Mouse (Mus musculus) liver, postnatal 0 days (tissue): Measurements from ENCODE around the gene Ncln. TPM values are rescaled to one million over a fixed set of nuclear protein-coding genes. Genes with fewer than 3 reads are reported as not detected.

Source experiments
- ATAC-seq: fragments of 200-750 bp; cut with Nextera tagmentation; 2 replicates; pipeline ENCODE4 v1.8.0; 2017; ENCODE audit warnings: mild to moderate bottlenecking, moderate library complexity
- DNase-seq: peaks from one replicate; pipeline ENCODE4 v3.0.0-alpha.2; 2016
- H3K27ac ChIP-seq: fragments of 300-500 bp; sonication (generic); 2 replicates; pipeline ENCODE4 v1.5.1; 2014; ENCODE audit warnings: antibody characterized with exemption, moderate library complexity, mild to moderate bottlenecking, low read depth
- H3K27me3 ChIP-seq: fragments of 300-500 bp; sonication (generic); 2 replicates; pipeline ENCODE4 v1.6.1; 2014; ENCODE audit warnings: low read length, control low read depth, mixed read lengths; ENCODE audit not compliant: insufficient read depth
- H3K36me3 ChIP-seq: fragments of 300-500 bp; sonication (generic); replicated peaks from 2 replicates; pipeline ENCODE4 v1.6.1; 2014; ENCODE audit warnings: mild to moderate bottlenecking, control low read depth, low read length, moderate library complexity, mixed read lengths; ENCODE audit not compliant: insufficient read depth
- H3K4me1 ChIP-seq: fragments of 300-500 bp; sonication (generic); 2 replicates; pipeline ENCODE4 v1.6.1; 2014; ENCODE audit warnings: antibody characterized with exemption, mild to moderate bottlenecking, control low read depth; ENCODE audit not compliant: insufficient read depth
- H3K4me2 ChIP-seq: fragments of 300-500 bp; sonication (generic); 2 replicates; pipeline ENCODE4 v1.6.1; 2014; ENCODE audit warnings: low read depth, mild to moderate bottlenecking, low read length, moderate library complexity, mixed read lengths
- H3K4me3 ChIP-seq: fragments of 300-500 bp; sonication (generic); 2 replicates; pipeline ENCODE4 v1.5.1; 2014; ENCODE audit warnings: low read depth, low read length
- H3K9ac ChIP-seq: fragments of 300-500 bp; sonication (generic); replicated peaks from 2 replicates; pipeline ENCODE4 v1.6.1; 2014; ENCODE audit warnings: mild to moderate bottlenecking, moderate library complexity
- H3K9me3 ChIP-seq: fragments of 300-500 bp; sonication (generic); 2 replicates; pipeline ENCODE4 v1.6.1; 2016; ENCODE audit warnings: mild to moderate bottlenecking, control low read depth, low read length, mixed read lengths
- CTCF ChIP-seq: sonication (generic); IDR thresholded peaks from 2 replicates; pipeline ENCODE4 v1.5.1; 2016; ENCODE audit warnings: antibody characterized with exemption, low read depth
- EP300 ChIP-seq: IDR thresholded peaks from 2 replicates; pipeline ENCODE4 v1.6.1; 2016; ENCODE audit warnings: antibody characterized with exemption, low read depth, mild to moderate bottlenecking
- WGBS: fragments of 180-500 bp; shearing (Covaris S2); extraction: QIAGEN DNeasy Blood & Tissue Kit; methylation state at CpG from one replicate; pipeline ENCODE4 v1.1.7; 2014; ENCODE audit not compliant: insufficient replicate concordance; 5-methylcytosine and 5-hydroxymethylcytosine counted together
- polyA plus RNA-seq: library from polyadenylated mRNA; unstranded; fragments of >200 nt; fragmentation: Nextera tagmentation; extraction: Ambion mirVana; gene quantifications from 2 replicates; pipeline ENCODE4 v1.2.1, GENCODE M21; 2015

The Ncln gene
- polyA plus RNA-seq, 1 experiment from 2014 or later, result 30.6 TPM

DNA sequence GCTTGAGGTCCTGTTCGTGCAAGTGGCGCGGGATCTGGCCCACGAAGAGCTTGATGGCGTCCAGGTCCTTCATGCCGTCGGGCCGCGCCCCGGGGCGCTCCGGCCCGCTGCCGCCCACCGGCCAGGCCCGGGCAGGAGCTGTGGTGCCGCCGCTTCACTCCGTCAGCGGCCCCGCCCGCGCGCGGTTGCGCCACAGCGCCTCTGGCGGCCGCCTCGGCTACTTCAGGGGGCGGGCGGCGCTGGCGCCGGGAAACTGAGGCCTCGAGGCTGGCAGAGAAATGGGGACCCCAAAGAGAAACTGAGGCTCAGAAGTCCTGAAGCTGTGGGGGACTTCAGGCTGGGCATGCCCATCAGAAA, 13.7 kb downstream of the Ncln start, which contains the start of gene Celf5:
Gene Celf5, minus strand, starts transcription at position 177 of the 357 bp plus-strand sequence.
- no peak within 1 kb of the TSS for H3K9ac ChIP-seq
- DNase-seq, result peak; percentile 72
- no peak within 1 kb of the TSS for H3K27ac ChIP-seq
- H3K4me3 ChIP-seq, result peak within 1 kb of the TSS; percentile 39
- peaks cover 7% of the 10 kb centered on the region for H3K4me1 ChIP-seq
- 5% methylated on average over 26 of the region's 36 CpGs for whole genome bisulfite sequencing
- peaks cover 11% of the 10 kb centered on the region for H3K36me3 ChIP-seq
- no peaks in the 10 kb centered on the region for H3K9me3 ChIP-seq
- H3K27me3 ChIP-seq, result peaks cover 30% of the 10 kb centered on the region
- peak; percentile 67 for ATAC-seq
- H3K4me2 ChIP-seq, result peak within 1 kb of the TSS; percentile 75
- TF ChIP-seq CTCF (peak; percentile 68), EP300 (no peak)

DNA sequence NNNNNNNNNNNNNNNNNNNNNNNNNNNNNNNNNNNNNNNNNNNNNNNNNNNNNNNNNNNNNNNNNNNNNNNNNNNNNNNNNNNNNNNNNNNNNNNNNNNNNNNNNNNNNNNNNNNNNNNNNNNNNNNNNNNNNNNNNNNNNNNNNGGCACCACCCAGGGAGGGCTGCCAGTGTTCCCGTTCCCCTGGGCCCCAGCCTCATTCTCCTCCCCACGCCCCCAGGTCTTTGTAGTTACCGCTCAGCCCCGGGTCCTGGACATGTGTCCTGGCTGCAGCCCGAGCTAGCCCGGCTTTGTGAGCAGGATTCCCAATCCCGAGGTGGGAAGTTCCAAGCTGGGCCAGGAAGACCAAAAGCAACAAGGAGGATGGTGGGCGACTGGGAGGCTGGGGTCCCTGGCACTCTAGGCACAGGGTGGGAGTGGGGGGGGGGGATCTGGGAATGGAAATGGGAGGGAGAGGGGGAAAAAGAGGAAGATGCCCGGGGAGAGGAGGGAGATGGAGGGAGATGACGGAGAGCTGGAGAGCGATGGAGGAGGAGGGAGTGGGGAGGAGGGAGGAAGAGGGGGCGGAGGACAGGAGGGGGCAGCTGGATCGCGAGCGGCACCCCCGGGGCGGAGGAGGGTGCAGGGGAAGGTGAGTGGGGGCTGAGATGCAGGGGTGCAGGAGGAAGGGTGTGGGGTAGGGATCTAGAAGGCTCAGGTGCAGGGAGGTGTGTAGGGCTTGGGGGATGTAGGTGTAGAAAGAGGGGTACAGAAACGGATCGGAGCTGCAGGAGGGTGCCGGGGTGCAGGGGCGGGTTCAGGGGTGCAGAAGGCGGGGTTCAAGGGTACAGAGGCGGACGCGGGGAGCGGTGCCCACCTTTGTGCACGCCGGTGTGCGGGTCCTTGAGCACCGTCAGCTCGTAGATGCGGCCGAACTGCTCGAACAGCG, 14.3 kb downstream of the Ncln start:
- H3K4me1 ChIP-seq, result peaks cover 7% of the 10 kb centered on the region
- 0 out of 2 replicates have a peak, but pooled peaks have one; percentile 4 for ATAC-seq
- 6% methylated on average over 33 of the region's 35 CpGs for WGBS

DNA sequence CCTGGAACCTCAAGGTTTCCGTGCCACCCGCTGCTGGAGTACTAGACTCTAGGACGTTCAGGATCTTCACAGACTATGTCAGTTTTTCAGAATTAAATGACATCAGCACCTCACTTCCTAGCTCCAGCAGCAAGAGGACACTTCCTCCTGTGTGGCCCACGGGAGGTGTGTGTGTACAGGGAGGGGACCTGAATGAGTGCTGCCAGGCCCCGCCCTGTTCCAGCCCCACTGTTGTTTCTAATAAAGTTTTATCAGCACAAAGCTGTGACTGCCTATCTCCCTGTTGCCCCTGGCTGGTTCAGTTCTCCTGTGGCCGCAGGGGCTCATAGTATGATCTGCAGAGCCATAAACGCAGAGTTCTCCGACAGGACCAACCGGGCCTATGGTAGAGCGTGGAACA, 21.7 kb downstream of the Ncln start:
- no peaks in the 10 kb centered on the region for H3K9me3 ChIP-seq
- ATAC-seq, result no peak
- no peak overlapping the region for H3K9ac ChIP-seq
- no peak for DNase-seq
- no peak overlapping the region for H3K4me3 ChIP-seq
- TF ChIP-seq EP300, result no peak
- TF ChIP-seq CTCF, result no peak
- no peak overlapping the region for H3K27ac ChIP-seq
- no peak overlapping the region for H3K4me2 ChIP-seq
- H3K27me3 ChIP-seq, result peaks cover 68% of the 10 kb centered on the region
- H3K36me3 ChIP-seq, result no peaks in the 10 kb centered on the region
- H3K4me1 ChIP-seq, result no peaks in the 10 kb centered on the region
- 67% methylated on average over 10 of the region's 10 CpGs for WGBS

More for the DNA sequence above, 14.3 kb downstream of the Ncln start:
- no peak for DNase-seq
- H3K9ac ChIP-seq, result no peak overlapping the region
- no peak overlapping the region for H3K27ac ChIP-seq
- H3K36me3 ChIP-seq, result peaks cover 5% of the 10 kb centered on the region
- H3K27me3 ChIP-seq, result peaks cover 36% of the 10 kb centered on the region
- H3K4me3 ChIP-seq, result peak overlapping the region; percentile 39
- H3K4me2 ChIP-seq, result peak overlapping the region; percentile 75
- TF ChIP-seq EP300, result no peak
- no peak for TF ChIP-seq CTCF
- no peaks in the 10 kb centered on the region for H3K9me3 ChIP-seq

DNA sequence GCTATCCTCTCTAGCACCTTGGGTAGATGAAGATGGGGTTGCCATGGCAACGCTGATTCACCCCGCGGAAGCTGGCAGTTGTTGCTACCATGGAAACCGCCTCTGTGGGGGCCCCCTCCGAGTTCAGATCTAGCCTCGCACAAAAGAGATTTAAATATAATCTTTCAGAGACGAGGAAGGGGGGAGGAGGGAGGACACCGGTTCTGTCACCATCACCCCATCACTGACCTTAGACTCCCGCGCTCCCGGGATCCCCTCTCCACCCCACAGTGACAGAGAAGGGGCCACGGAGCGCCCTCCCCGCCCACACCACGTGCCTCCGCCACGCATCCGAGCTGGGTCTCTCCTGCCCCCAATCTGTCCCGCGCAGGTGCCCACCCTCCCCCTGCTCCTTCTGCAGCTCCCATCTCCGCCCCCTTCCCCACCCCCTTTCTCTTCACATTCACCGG, 23.2 kb downstream of the Ncln start:
- 3% methylated on average over 21 of the region's 22 CpGs for WGBS
- DNase-seq (no peak), ATAC-seq (no peak)
- Histone ChIP-seq H3K4me3 (no peak overlapping the region), H3K36me3 (no peaks in the 10 kb centered on the region), H3K9me3 (no peaks in the 10 kb centered on the region), H3K4me2 (no peak overlapping the region), H3K27ac (no peak overlapping the region), H3K4me1 (no peaks in the 10 kb centered on the region), H3K27me3 (peaks cover 70% of the 10 kb centered on the region), H3K9ac (no peak overlapping the region)
- no peak for TF ChIP-seq EP300
- no peak for TF ChIP-seq CTCF

DNA sequence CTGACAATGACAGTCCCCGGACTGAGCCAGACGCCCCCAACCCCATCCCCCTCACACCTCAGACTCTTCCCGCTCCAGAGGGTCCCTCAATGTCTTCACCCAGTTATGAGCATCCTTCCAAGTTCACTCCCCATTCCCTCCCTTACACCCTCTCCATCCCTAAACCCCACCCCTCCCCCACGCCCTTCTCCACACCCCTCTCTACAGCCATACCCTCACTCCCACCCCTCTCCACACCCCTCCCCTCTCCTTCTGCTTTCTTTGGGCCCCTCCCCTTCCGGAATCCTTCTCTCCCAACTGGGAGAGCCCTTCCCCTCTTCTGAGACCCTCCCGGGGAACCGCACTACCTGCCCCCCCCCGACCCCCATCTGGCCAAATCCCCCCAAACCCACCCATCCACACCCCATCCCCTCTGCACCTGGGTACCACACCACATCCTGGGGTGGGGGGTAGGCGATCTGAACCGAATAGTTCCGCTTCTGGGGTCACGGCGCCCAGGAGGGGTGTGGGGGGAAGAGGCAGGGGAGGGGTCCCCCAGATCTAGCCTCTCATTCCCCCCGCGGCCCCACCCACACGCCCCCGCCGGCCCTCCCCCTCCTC, 23.7 kb downstream of the Ncln start:
- no peaks in the 10 kb centered on the region for H3K36me3 ChIP-seq
- ATAC-seq, result no peak
- H3K9ac ChIP-seq, result no peak overlapping the region
- H3K4me1 ChIP-seq, result no peaks in the 10 kb centered on the region
- DNase-seq, result no peak
- TF ChIP-seq EP300, result no peak
- no peak for TF ChIP-seq CTCF
- WGBS, result 3% methylated on average over 14 of the region's 18 CpGs
- no peaks in the 10 kb centered on the region for H3K9me3 ChIP-seq
- no peak overlapping the region for H3K27ac ChIP-seq
- no peak overlapping the region for H3K4me3 ChIP-seq
- H3K27me3 ChIP-seq, result peaks cover 65% of the 10 kb centered on the region
- no peak overlapping the region for H3K4me2 ChIP-seq

DNA sequence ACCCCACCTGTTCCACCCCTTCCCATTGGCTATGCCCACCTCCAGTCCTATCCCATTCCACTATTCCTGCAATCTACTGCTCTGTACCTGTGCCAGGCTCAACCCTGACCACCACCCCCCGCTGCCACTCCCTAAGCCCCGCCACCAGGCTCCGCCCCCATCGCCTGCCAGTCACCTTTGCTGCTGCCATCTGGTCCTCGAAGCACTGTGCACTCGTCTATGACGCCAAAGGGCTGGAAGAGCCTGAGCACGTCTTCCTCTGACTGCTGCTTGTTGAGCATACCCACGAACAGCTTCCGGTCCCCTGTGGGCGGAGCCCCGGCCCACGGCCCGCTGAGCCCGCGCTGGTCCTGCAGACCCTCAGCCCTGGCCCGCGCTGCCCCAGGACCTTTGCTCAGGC, 25.7 kb downstream of the Ncln start:
- DNase-seq, result no peak
- Histone ChIP-seq H3K27me3 (peaks cover 52% of the 10 kb centered on the region), H3K9me3 (no peaks in the 10 kb centered on the region), H3K4me2 (no peak overlapping the region), H3K4me3 (no peak overlapping the region), H3K27ac (no peak overlapping the region), H3K4me1 (no peaks in the 10 kb centered on the region), H3K9ac (no peak overlapping the region), H3K36me3 (no peaks in the 10 kb centered on the region)
- TF ChIP-seq EP300 (no peak), CTCF (no peak)
- no peak for ATAC-seq
- 25% methylated on average over 18 of the region's 18 CpGs for WGBS
